Mouse (Mus musculus): ENCODE results near the gene 1600002K03Rik. TPM values are rescaled to one million over a fixed set of nuclear protein-coding genes. Genes with fewer than 3 reads are reported as not detected.

The 1600002K03Rik gene
- total and polyA plus RNA-seq, 2 experiments, result 5.1 to 10.0 TPM

DNA sequence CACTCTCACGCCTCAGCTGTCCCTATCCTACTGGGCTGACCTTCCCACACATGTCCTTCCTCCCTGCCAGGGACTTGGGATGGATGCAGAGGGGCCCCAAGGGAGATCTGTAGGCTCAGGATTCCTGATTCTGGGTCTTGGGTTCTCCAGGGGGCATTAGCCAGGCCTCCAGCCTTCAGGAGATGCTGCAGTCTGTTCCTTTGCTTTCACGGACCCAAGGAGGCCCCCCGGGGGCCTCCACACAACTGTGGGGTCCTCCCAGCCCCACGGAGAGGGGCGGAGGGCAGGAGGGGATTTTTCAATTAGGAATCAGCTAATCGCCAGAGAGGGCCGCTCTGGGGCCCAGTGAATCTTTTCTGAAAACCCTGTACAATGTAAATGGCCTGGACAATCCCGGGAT, 21.7 kb downstream of the 1600002K03Rik start:
- H3K36me3 ChIP-seq (ENCODE audit: control insufficient read depth, insufficient read depth, low read length), result no peaks in the 10 kb centered on the region
- no peak for DNase-seq (ENCODE audit: extremely low read depth, low read depth, low spot score)
- peaks cover 8% of the 10 kb centered on the region for H3K27me3 ChIP-seq (ENCODE audit: control insufficient read depth, insufficient read depth, low read length)
- no peaks in the 10 kb centered on the region for H3K79me2 ChIP-seq (ENCODE audit: control insufficient read depth, insufficient read depth, low read length)
- no peak overlapping the region for H3K4me3 ChIP-seq (ENCODE audit: insufficient read depth, low read depth, low read length)
- no peak overlapping the region for H3K27ac ChIP-seq (replicated peaks; ENCODE audit: insufficient read depth, low read depth, low read length)
- WGBS, result 87% methylated on average over 8 of the region's 8 CpGs
- H3K4me1 ChIP-seq (ENCODE audit: control insufficient read depth, insufficient read depth, low read length), result no peaks in the 10 kb centered on the region
- H3K9ac ChIP-seq (ENCODE audit: low read depth, low read length), result no peak overlapping the region
- TF ChIP-seq POLR2A (IDR thresholded peaks at IDR 0.05; ENCODE audit: extremely low read depth, insufficient read depth, low read length) (no peak), CTCF (IDR thresholded peaks at IDR 0.05; ENCODE audit: low read depth, low read length) (no peak)

DNA sequence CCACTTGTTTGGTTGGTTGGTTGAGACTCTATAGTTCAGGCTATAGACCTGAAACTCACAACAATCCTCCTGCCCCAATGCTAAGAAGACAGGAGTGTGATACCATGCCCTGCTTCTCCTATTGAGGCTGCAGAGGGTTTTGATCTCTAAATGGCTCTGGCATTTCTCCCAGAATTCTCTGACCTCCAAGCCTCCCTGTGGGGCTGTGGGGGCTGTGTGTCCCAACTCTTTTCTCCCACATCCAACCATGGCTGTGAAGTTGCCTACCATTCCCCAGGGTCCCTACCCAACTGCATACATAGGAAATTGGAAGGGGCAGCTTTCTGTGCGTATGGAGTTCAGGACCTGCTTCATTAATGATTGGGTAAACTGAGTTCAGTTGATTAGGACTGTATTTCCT, 23.4 kb downstream of the 1600002K03Rik start:
- DNase-seq (ENCODE audit: extremely low read depth, low read depth, low spot score), result no peak
- WGBS, result 97% methylated on average over 1 of the region's 1 CpGs
- no peaks in the 10 kb centered on the region for H3K36me3 ChIP-seq (ENCODE audit: control insufficient read depth, insufficient read depth, low read length)
- H3K4me3 ChIP-seq (ENCODE audit: insufficient read depth, low read depth, low read length), result no peak overlapping the region
- TF ChIP-seq POLR2A (IDR thresholded peaks at IDR 0.05; ENCODE audit: extremely low read depth, insufficient read depth, low read length) (no peak), CTCF (IDR thresholded peaks at IDR 0.05; ENCODE audit: low read depth, low read length) (no peak)
- H3K27me3 ChIP-seq (ENCODE audit: control insufficient read depth, insufficient read depth, low read length), result no peaks in the 10 kb centered on the region; the same call in 1 of the 2 replicates
- H3K27ac ChIP-seq (replicated peaks; ENCODE audit: insufficient read depth, low read depth, low read length), result no peak overlapping the region
- no peak overlapping the region for H3K9ac ChIP-seq (ENCODE audit: low read depth, low read length)
- H3K4me1 ChIP-seq (ENCODE audit: control insufficient read depth, insufficient read depth, low read length), result no peaks in the 10 kb centered on the region
- H3K79me2 ChIP-seq (ENCODE audit: control insufficient read depth, insufficient read depth, low read length), result no peaks in the 10 kb centered on the region

DNA sequence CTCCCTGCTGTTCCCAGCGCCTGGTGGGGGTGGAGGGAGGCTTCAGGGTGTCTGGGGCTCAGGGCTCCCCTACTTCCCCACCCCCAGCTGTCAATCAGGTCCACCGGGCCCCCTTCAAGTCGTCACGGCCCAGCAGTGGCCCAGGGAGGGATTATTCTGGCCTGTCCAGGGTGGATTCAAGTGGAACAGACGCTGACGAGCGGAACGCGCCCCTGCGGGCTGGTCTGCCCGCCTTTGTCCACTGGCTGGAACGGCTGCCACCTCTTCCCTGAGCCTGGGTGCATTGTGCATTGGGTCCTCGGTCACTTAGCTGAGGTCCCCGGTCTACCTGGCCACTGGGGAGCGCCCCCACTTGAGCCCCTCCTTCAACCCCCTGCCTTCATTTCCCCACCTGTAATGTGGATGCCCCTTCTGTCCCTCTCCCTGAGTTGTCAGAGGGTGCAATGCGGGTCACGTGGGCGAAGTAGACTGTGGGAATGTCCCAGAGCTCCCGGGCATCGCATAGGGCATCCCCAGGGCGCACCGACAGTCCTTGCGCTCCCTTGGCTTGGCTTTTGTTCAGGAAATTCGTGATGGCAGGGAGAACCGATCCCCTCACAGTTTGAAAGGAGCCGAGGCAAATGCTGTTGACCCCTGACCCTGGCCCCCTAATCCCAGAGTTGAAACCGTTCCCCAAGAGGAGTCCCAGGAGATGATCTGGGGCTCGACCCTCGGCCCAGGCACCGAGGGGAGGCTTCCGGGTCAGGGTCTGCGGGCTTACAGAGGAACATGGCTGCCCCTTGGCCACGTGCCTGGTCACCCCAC, 24.2 kb downstream of the 1600002K03Rik start:
- H3K27me3 ChIP-seq (ENCODE audit: control insufficient read depth, insufficient read depth, low read length), result no peaks in the 10 kb centered on the region
- no peaks in the 10 kb centered on the region for H3K79me2 ChIP-seq (ENCODE audit: control insufficient read depth, insufficient read depth, low read length)
- DNase-seq (ENCODE audit: extremely low read depth, low read depth, low spot score), result no peak
- H3K27ac ChIP-seq (replicated peaks; ENCODE audit: insufficient read depth, low read depth, low read length), result no peak overlapping the region
- H3K4me1 ChIP-seq (ENCODE audit: control insufficient read depth, insufficient read depth, low read length), result no peaks in the 10 kb centered on the region
- no peak overlapping the region for H3K9ac ChIP-seq (ENCODE audit: low read depth, low read length)
- H3K4me3 ChIP-seq (ENCODE audit: insufficient read depth, low read depth, low read length), result no peak overlapping the region
- WGBS, result 87% methylated on average over 31 of the region's 33 CpGs
- TF ChIP-seq POLR2A (IDR thresholded peaks at IDR 0.05; ENCODE audit: extremely low read depth, insufficient read depth, low read length) (no peak), CTCF (IDR thresholded peaks at IDR 0.05; ENCODE audit: low read depth, low read length) (no peak)
- H3K36me3 ChIP-seq (ENCODE audit: control insufficient read depth, insufficient read depth, low read length), result no peaks in the 10 kb centered on the region

DNA sequence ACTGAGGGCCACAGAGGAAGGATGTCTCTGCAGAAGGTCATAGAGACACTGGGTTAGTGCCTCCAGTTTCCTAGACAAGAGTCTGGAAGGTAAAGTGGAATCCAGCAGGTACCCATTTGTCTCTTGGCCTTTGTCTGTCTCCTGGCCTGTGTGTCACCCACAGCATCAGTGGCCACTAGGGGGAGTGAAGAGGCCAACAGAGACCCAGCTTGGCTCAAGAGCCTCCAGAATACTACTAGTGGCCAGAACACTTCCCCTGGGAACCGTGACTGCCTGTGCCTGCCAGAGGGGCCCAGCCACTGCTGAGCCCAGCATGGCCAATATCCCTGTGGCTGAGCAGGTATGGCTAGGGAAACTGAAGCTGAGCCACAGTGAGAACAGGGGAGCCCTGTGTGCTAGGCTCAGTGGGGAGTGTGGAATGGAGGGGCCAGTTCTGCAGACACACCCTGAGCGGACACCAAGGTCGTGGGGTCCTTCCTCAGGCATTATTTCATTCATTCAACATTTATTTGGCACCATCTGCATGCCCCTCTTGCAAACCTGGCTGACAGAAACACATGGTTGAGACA, 26.8 kb downstream of the 1600002K03Rik start:
- Histone ChIP-seq H3K27ac (replicated peaks; ENCODE audit: insufficient read depth, low read depth, low read length) (no peak overlapping the region), H3K4me3 (ENCODE audit: insufficient read depth, low read depth, low read length) (no peak overlapping the region), H3K4me1 (ENCODE audit: control insufficient read depth, insufficient read depth, low read length) (no peaks in the 10 kb centered on the region), H3K27me3 (ENCODE audit: control insufficient read depth, insufficient read depth, low read length) (no peaks in the 10 kb centered on the region), H3K79me2 (ENCODE audit: control insufficient read depth, insufficient read depth, low read length) (no peaks in the 10 kb centered on the region), H3K9ac (ENCODE audit: low read depth, low read length) (no peak overlapping the region), H3K36me3 (ENCODE audit: control insufficient read depth, insufficient read depth, low read length) (no peaks in the 10 kb centered on the region)
- peak; percentile 68 for DNase-seq (ENCODE audit: extremely low read depth, low read depth, low spot score)
- no peak for TF ChIP-seq POLR2A (IDR thresholded peaks at IDR 0.05; ENCODE audit: extremely low read depth, insufficient read depth, low read length)
- peak; percentile 95 for TF ChIP-seq CTCF (IDR thresholded peaks at IDR 0.05; ENCODE audit: low read depth, low read length)
- 46% methylated on average over 3 of the region's 3 CpGs for WGBS

DNA sequence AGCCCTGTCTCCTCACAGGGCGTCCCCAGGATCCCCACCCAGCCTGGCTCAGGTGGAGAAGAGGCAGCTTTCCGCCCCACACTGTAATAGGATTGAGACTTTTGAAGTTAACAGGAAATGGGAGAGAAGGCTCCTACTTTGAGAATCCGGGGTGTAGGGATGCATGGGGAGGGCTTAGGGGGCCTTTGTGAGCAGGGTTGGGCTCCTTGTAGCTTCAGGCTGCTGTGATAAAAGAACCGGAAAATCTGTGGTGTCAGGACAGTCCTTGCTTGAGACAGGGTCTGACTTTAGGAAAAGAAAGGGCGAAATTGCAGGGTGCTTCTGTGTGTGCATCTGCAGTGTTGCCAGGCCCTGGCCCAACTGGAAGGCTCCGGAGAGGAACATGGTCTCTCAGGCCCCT, 27.7 kb downstream of the 1600002K03Rik start:
- H3K27me3 ChIP-seq (ENCODE audit: control insufficient read depth, insufficient read depth, low read length), result no peaks in the 10 kb centered on the region
- 85% methylated on average over 6 of the region's 6 CpGs for WGBS
- DNase-seq (ENCODE audit: extremely low read depth, low read depth, low spot score), result no peak
- H3K79me2 ChIP-seq (ENCODE audit: control insufficient read depth, insufficient read depth, low read length), result no peaks in the 10 kb centered on the region
- H3K27ac ChIP-seq (replicated peaks; ENCODE audit: insufficient read depth, low read depth, low read length), result no peak overlapping the region
- TF ChIP-seq POLR2A (IDR thresholded peaks at IDR 0.05; ENCODE audit: extremely low read depth, insufficient read depth, low read length), result no peak
- TF ChIP-seq CTCF (IDR thresholded peaks at IDR 0.05; ENCODE audit: low read depth, low read length), result no peak
- no peaks in the 10 kb centered on the region for H3K36me3 ChIP-seq (ENCODE audit: control insufficient read depth, insufficient read depth, low read length)
- H3K4me1 ChIP-seq (ENCODE audit: control insufficient read depth, insufficient read depth, low read length), result no peaks in the 10 kb centered on the region
- no peak overlapping the region for H3K9ac ChIP-seq (ENCODE audit: low read depth, low read length)
- H3K4me3 ChIP-seq (ENCODE audit: insufficient read depth, low read depth, low read length), result no peak overlapping the region

DNA sequence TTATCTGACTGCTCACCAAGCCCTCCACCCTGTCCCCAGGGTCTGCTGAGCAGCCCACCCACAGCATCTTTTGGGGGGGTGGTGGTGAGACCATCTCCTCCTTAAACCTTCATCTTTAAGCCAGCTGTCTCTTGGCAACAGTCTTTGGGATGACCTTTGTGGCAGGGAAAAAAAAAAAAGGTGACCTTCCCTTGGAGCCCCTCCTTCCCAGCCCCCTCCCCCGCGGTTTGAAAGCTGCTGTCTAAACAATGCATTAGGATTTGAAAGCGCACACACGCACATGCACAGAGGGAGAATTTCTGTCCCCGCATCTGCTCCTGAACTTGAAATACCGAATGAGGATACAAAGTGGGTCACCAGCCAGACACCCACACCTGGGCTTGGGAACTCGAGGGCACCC, 31.3 kb downstream of the 1600002K03Rik start:
- TF ChIP-seq POLR2A (IDR thresholded peaks at IDR 0.05; ENCODE audit: extremely low read depth, insufficient read depth, low read length) (no peak), CTCF (IDR thresholded peaks at IDR 0.05; ENCODE audit: low read depth, low read length) (no peak)
- 51% methylated on average over 7 of the region's 7 CpGs for WGBS
- H3K4me1 ChIP-seq (ENCODE audit: control insufficient read depth, insufficient read depth, low read length), result no peaks in the 10 kb centered on the region

More for the DNA sequence above, 31.3 kb downstream of the 1600002K03Rik start:
- no peak for DNase-seq (ENCODE audit: extremely low read depth, low read depth, low spot score)
- no peaks in the 10 kb centered on the region for H3K79me2 ChIP-seq (ENCODE audit: control insufficient read depth, insufficient read depth, low read length)
- H3K36me3 ChIP-seq (ENCODE audit: control insufficient read depth, insufficient read depth, low read length), result no peaks in the 10 kb centered on the region
- H3K4me3 ChIP-seq (ENCODE audit: insufficient read depth, low read depth, low read length), result no peak overlapping the region
- no peak overlapping the region for H3K27ac ChIP-seq (replicated peaks; ENCODE audit: insufficient read depth, low read depth, low read length)
- H3K27me3 ChIP-seq (ENCODE audit: control insufficient read depth, insufficient read depth, low read length), result no peaks in the 10 kb centered on the region
- H3K9ac ChIP-seq (ENCODE audit: low read depth, low read length), result no peak overlapping the region

All from liver, adult 2 months (tissue).